Mouse (Mus musculus): Measurements from ENCODE around the gene Cdk19. TPM values are rescaled to one million over a fixed set of nuclear protein-coding genes. Genes with fewer than 3 reads are reported as not detected.
"Not testable (repeated sequence)": the region's sequence is repeated elsewhere in the genome, so short reads cannot be mapped to it uniquely, and the experiment has no call there.

The Cdk19 gene
- total and polyA plus RNA-seq, 3 experiments, result 7.8 to 47.2 (median 29.1) TPM

GRCm38 (mm10) chr10:40411370-40411769, 72.0 kb downstream of the Cdk19 start:
- DNase-seq (ENCODE audit: low spot score) (no peak), ATAC-seq (ENCODE audit: extremely low read depth, insufficient number of reproducible peaks, low FRiP score, poor library complexity, severe bottlenecking) (no peak)
- Histone ChIP-seq H3K27me3 (ENCODE audit: insufficient read depth, low read length) (no peaks in the 10 kb centered on the region), H3K4me1 (ENCODE audit: insufficient read depth, low read depth, low read length) (peaks cover under 1% of the 10 kb centered on the region; the same call in 1 of the 2 replicates), H3K36me3 (replicated peaks) (peaks cover 16% of the 10 kb centered on the region), H3K4me3 (ENCODE audit: low read depth, low read length) (no peak overlapping the region), H3K9me3 (replicated peaks) (no peaks in the 10 kb centered on the region)
- no peak for TF ChIP-seq GATA2 (IDR thresholded peaks at IDR 0.05; ENCODE audit: borderline replicate concordance, low read depth, low read length)
- TF ChIP-seq POLR2AphosphoS5 (IDR thresholded peaks at IDR 0.05; ENCODE audit: insufficient replicate concordance, low read depth, low read length), result no peak
- TF ChIP-seq TAL1 (conservative IDR thresholded peaks at IDR 0.05; ENCODE audit: low read depth, low read length), result no peak
- no peak for TF ChIP-seq GATA1 (IDR thresholded peaks at IDR 0.05; ENCODE audit: borderline replicate concordance, low read length)
- no peak for TF ChIP-seq CTCF (IDR thresholded peaks at IDR 0.05; ENCODE audit: low read depth, low read length)

GRCm38 (mm10) chr10:40416944-40417343, 77.6 kb downstream of the Cdk19 start:
- Histone ChIP-seq H3K36me3 (replicated peaks) (peaks cover 16% of the 10 kb centered on the region), H3K4me1 (ENCODE audit: insufficient read depth, low read depth, low read length) (peaks cover 5% of the 10 kb centered on the region), H3K9me3 (replicated peaks) (no peaks in the 10 kb centered on the region), H3K4me3 (ENCODE audit: low read depth, low read length) (no peak overlapping the region), H3K27me3 (ENCODE audit: insufficient read depth, low read length) (no peaks in the 10 kb centered on the region)
- TF ChIP-seq CTCF (IDR thresholded peaks at IDR 0.05; ENCODE audit: low read depth, low read length), result no peak
- no peak for TF ChIP-seq GATA2 (IDR thresholded peaks at IDR 0.05; ENCODE audit: borderline replicate concordance, low read depth, low read length)
- no peak for TF ChIP-seq TAL1 (conservative IDR thresholded peaks at IDR 0.05; ENCODE audit: low read depth, low read length)
- TF ChIP-seq GATA1 (IDR thresholded peaks at IDR 0.05; ENCODE audit: borderline replicate concordance, low read length), result no peak
- TF ChIP-seq POLR2AphosphoS5 (IDR thresholded peaks at IDR 0.05; ENCODE audit: insufficient replicate concordance, low read depth, low read length), result no peak
- ATAC-seq (ENCODE audit: extremely low read depth, insufficient number of reproducible peaks, low FRiP score, poor library complexity, severe bottlenecking) (no peak), DNase-seq (ENCODE audit: low spot score) (no peak)

GRCm38 (mm10) chr10:40419841-40420240, 80.5 kb downstream of the Cdk19 start:
- H3K27me3 ChIP-seq (ENCODE audit: insufficient read depth, low read length), result no peaks in the 10 kb centered on the region
- H3K36me3 ChIP-seq (replicated peaks), result peaks cover 9% of the 10 kb centered on the region
- DNase-seq (ENCODE audit: low spot score) (no peak), ATAC-seq (ENCODE audit: extremely low read depth, insufficient number of reproducible peaks, low FRiP score, poor library complexity, severe bottlenecking) (no peak)
- no peak overlapping the region for H3K4me3 ChIP-seq (ENCODE audit: low read depth, low read length)
- peaks cover 18% of the 10 kb centered on the region for H3K4me1 ChIP-seq (ENCODE audit: insufficient read depth, low read depth, low read length)
- H3K9me3 ChIP-seq (replicated peaks), result no peaks in the 10 kb centered on the region
- TF ChIP-seq GATA1 (IDR thresholded peaks at IDR 0.05; ENCODE audit: borderline replicate concordance, low read length), result no peak
- no peak for TF ChIP-seq CTCF (IDR thresholded peaks at IDR 0.05; ENCODE audit: low read depth, low read length)
- no peak for TF ChIP-seq TAL1 (conservative IDR thresholded peaks at IDR 0.05; ENCODE audit: low read depth, low read length)
- no peak for TF ChIP-seq POLR2AphosphoS5 (IDR thresholded peaks at IDR 0.05; ENCODE audit: insufficient replicate concordance, low read depth, low read length)
- TF ChIP-seq GATA2 (IDR thresholded peaks at IDR 0.05; ENCODE audit: borderline replicate concordance, low read depth, low read length), result no peak

DNA sequence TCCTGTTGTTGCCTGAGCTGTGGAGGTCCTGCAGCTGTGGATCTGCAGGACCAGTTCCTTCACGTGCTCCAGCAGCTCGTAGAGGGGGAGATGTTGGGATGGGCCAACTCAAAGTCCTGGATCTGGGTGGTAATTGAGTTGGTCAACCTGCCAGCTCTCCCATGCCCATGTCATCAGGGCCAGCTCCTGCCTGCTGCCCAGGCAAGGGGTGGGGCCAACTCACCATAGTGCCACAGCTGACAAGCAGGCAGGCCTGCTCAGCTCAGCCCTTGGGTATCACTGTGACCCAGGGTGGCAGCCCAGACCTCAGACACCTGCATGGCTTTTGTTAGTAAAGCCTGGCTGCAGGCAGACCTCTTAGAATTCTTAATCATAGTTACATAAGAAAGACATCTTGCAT, 81.3 kb downstream of the Cdk19 start:
- Histone ChIP-seq H3K4me3 (ENCODE audit: low read depth, low read length) (no peak overlapping the region), H3K9me3 (replicated peaks) (no peaks in the 10 kb centered on the region), H3K4me1 (ENCODE audit: insufficient read depth, low read depth, low read length) (peaks cover 18% of the 10 kb centered on the region), H3K27me3 (ENCODE audit: insufficient read depth, low read length) (no peaks in the 10 kb centered on the region), H3K36me3 (replicated peaks) (peaks cover 13% of the 10 kb centered on the region)
- TF ChIP-seq GATA2 (IDR thresholded peaks at IDR 0.05; ENCODE audit: borderline replicate concordance, low read depth, low read length) (no peak), TAL1 (conservative IDR thresholded peaks at IDR 0.05; ENCODE audit: low read depth, low read length) (no peak), GATA1 (IDR thresholded peaks at IDR 0.05; ENCODE audit: borderline replicate concordance, low read length) (no peak), POLR2AphosphoS5 (IDR thresholded peaks at IDR 0.05; ENCODE audit: insufficient replicate concordance, low read depth, low read length) (no peak), CTCF (IDR thresholded peaks at IDR 0.05; ENCODE audit: low read depth, low read length) (no peak)
- ATAC-seq (ENCODE audit: extremely low read depth, insufficient number of reproducible peaks, low FRiP score, poor library complexity, severe bottlenecking) (no peak), DNase-seq (ENCODE audit: low spot score) (no peak)

DNA sequence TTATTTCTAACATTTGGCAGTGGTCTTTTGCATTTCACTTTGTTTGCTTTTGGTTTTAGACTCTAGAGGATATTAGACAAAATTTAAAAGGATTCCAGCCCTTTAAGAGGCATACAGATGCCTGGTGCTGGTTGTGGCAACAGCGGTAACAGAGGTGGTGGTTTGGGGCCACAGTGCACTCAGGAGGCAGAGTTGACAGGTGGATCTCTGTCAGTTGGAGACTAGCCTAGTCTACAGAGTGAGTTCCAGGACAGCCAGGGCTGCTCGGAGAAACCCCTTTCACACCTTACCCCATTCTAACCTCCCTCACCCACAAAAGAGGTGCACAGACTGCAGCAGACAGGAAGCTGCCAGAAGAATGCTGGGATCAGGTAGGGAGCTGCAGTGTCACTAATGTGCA, 82.4 kb downstream of the Cdk19 start:
- TF ChIP-seq GATA2 (IDR thresholded peaks at IDR 0.05; ENCODE audit: borderline replicate concordance, low read depth, low read length) (no peak), POLR2AphosphoS5 (IDR thresholded peaks at IDR 0.05; ENCODE audit: insufficient replicate concordance, low read depth, low read length) (no peak), TAL1 (conservative IDR thresholded peaks at IDR 0.05; ENCODE audit: low read depth, low read length) (no peak), GATA1 (IDR thresholded peaks at IDR 0.05; ENCODE audit: borderline replicate concordance, low read length) (no peak), CTCF (IDR thresholded peaks at IDR 0.05; ENCODE audit: low read depth, low read length) (no peak)
- Histone ChIP-seq H3K4me1 (ENCODE audit: insufficient read depth, low read depth, low read length) (peaks cover 18% of the 10 kb centered on the region), H3K4me3 (ENCODE audit: low read depth, low read length) (no peak overlapping the region), H3K36me3 (replicated peaks) (peaks cover 14% of the 10 kb centered on the region), H3K9me3 (replicated peaks) (no peaks in the 10 kb centered on the region), H3K27me3 (ENCODE audit: insufficient read depth, low read length) (no peaks in the 10 kb centered on the region)
- DNase-seq (ENCODE audit: low spot score) (no peak), ATAC-seq (ENCODE audit: extremely low read depth, insufficient number of reproducible peaks, low FRiP score, poor library complexity, severe bottlenecking) (no peak)

DNA sequence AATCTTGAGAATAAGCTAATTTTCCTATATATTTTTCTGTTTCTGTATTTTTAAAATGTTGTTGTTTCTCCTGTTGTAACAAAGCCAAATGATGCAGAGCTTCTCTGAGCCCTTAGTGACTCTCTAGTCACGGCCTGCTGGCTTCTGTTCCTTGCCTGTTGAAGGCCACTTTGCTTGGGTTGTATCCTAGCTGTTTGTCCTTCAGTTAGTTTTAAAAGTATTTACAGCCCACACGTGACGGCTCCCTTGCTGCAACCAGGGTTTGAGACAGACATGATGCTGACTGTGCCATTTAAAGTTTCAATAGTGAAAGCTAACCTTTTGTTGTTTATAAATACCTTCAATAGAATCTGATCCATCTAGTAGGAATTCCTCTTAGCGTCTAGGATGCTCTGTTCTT, 83.3 kb downstream of the Cdk19 start:
- no peak for ATAC-seq (ENCODE audit: extremely low read depth, insufficient number of reproducible peaks, low FRiP score, poor library complexity, severe bottlenecking)
- Histone ChIP-seq H3K4me3 (ENCODE audit: low read depth, low read length) (no peak overlapping the region), H3K27me3 (ENCODE audit: insufficient read depth, low read length) (no peaks in the 10 kb centered on the region), H3K9me3 (replicated peaks) (no peaks in the 10 kb centered on the region), H3K36me3 (replicated peaks) (peaks cover 12% of the 10 kb centered on the region), H3K4me1 (ENCODE audit: insufficient read depth, low read depth, low read length) (peaks cover 18% of the 10 kb centered on the region)
- TF ChIP-seq POLR2AphosphoS5 (IDR thresholded peaks at IDR 0.05; ENCODE audit: insufficient replicate concordance, low read depth, low read length), result no peak
- DNase-seq (ENCODE audit: low spot score), result no peak

GRCm38 (mm10) chr10:40424428-40424827, 85.1 kb downstream of the Cdk19 start:
- ATAC-seq (ENCODE audit: extremely low read depth, insufficient number of reproducible peaks, low FRiP score, poor library complexity, severe bottlenecking); H3K4me3 ChIP-seq (ENCODE audit: low read depth, low read length); H3K27me3 ChIP-seq (ENCODE audit: insufficient read depth, low read length); DNase-seq (ENCODE audit: low spot score); H3K9me3 ChIP-seq (replicated peaks): not testable (repeated sequence)
- peaks cover 25% of the 10 kb centered on the region for H3K4me1 ChIP-seq (ENCODE audit: insufficient read depth, low read depth, low read length)
- peaks cover 10% of the 10 kb centered on the region for H3K36me3 ChIP-seq (replicated peaks)
